Mouse (Mus musculus): Measurements from ENCODE around the gene Gm20830. TPM values are rescaled to one million over a fixed set of nuclear protein-coding genes. Genes with fewer than 3 reads are reported as not detected.
"Not testable (repeated sequence)": the region's sequence is repeated elsewhere in the genome, so short reads cannot be mapped to it uniquely, and the experiment has no call there.

Gm20830 gene
- polyA plus RNA-seq (2015; fragmentation: Nextera tagmentation; extraction: Ambion mirVana), result not detected in 2 replicates

- H3K9me3 ChIP-seq (ENCODE audit: control insufficient read depth); H3K36me3 ChIP-seq (ENCODE audit: control insufficient read depth, insufficient read depth); H3K4me1 ChIP-seq (replicated peaks; ENCODE audit: control insufficient read depth, insufficient read depth, low read length); ATAC-seq; H3K4me2 ChIP-seq (replicated peaks; ENCODE audit: low read depth); H3K4me3 ChIP-seq (ENCODE audit: low read depth, low read length); H3K9ac ChIP-seq (ENCODE audit: low read depth, low read length); H3K27me3 ChIP-seq (replicated peaks; ENCODE audit: control insufficient read depth, insufficient read depth, low read length); H3K27ac ChIP-seq (ENCODE audit: low read depth, low read length): not testable (repeated sequence)
- WGBS, result 50% methylated on average over 1 of the region's 3 CpGs
Measured at GRCm38 (mm10) chrY:6918182-6918581, at the start of gene Gm20830. Gene Gm20830, minus strand, starts transcription at chrY:6918282.

Other genes starting within 250 kb of the Gm20830 start
- gene Gm21719, start 235.4 kb downstream of the Gm20830 start, polyA plus RNA-seq (2015; fragmentation: Nextera tagmentation; extraction: Ambion mirVana), result not detected in 2 replicates

Data from intestine, postnatal 0 days (tissue).